Mouse (Mus musculus) embryonic facial prominence, embryonic 12.5 days (tissue): Measurements from ENCODE around the gene Ribc2. TPM values are rescaled to one million over a fixed set of nuclear protein-coding genes. Genes with fewer than 3 reads are reported as not detected.

Experiments
- ATAC-seq: fragments of 200-750 bp; cut with Nextera tagmentation; 2 replicates; pipeline ENCODE4 v1.8.0; 2017; ENCODE audit not compliant: insufficient number of reproducible peaks, insufficient read depth, low FRiP score, low TSS enrichment
- H3K27ac ChIP-seq: fragments of 300-500 bp; sonication (generic); 2 replicates; pipeline ENCODE4 v1.5.1; 2016; ENCODE audit warnings: mild to moderate bottlenecking
- H3K27me3 ChIP-seq: fragments of 300-500 bp; sonication (generic); 2 replicates; pipeline ENCODE4 v1.6.1; 2016; ENCODE audit warnings: mild to moderate bottlenecking, moderate library complexity
- H3K36me3 ChIP-seq: fragments of 300-500 bp; sonication (generic); 2 replicates; pipeline ENCODE4 v1.6.1; 2016; ENCODE audit warnings: mild to moderate bottlenecking
- H3K4me1 ChIP-seq: fragments of 300-500 bp; sonication (generic); 2 replicates; pipeline ENCODE4 v1.6.1; 2016
- H3K4me2 ChIP-seq: fragments of 300-500 bp; sonication (generic); replicated peaks from 2 replicates; pipeline ENCODE4 v1.6.1; 2016; ENCODE audit warnings: mild to moderate bottlenecking, moderate library complexity
- H3K4me3 ChIP-seq: fragments of 300-500 bp; sonication (generic); 2 replicates; pipeline ENCODE4 v1.5.1; 2016; ENCODE audit warnings: mild to moderate bottlenecking
- H3K9ac ChIP-seq: fragments of 300-500 bp; sonication (generic); 2 replicates; pipeline ENCODE4 v1.6.1; 2016; ENCODE audit warnings: mild to moderate bottlenecking, moderate library complexity
- H3K9me3 ChIP-seq: fragments of 300-500 bp; sonication (generic); 2 replicates; pipeline ENCODE4 v1.6.1; 2016; ENCODE audit warnings: mild to moderate bottlenecking, moderate library complexity
- WGBS: fragments of 180-500 bp; shearing (Covaris S2); methylation state at CpG from one replicate; pipeline ENCODE4 v1.1.7; 2016; 5-methylcytosine and 5-hydroxymethylcytosine counted together
- polyA plus RNA-seq: library from polyadenylated mRNA; unstranded; fragments of >200 nt; fragmentation: Nextera tagmentation; extraction: Ambion mirVana; gene quantifications from 2 replicates; pipeline ENCODE4 v1.2.1, GENCODE M21; 2016

Gene Ribc2
- polyA plus RNA-seq, 1 experiment from 2014 or later = 1.0 TPM

DNA sequence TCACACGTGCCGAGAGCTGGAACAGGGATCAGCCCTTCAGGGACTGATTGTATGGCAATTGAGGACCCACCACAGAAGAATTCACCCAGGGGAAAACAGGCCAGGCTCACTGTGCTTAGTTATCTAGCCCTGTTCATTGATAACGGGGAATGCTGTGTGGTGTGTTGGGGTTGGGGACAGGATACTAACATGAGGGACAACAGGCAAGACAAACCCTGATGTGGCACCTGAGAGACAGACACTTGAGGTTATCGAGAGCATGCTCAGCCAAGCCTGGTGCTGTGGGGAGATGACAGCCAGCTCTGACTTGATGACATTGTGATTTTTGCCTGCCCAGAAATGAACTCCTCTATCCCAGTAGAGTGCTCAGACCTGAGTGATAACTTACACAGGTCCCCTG lies 24.3 kb downstream of the Ribc2 start:
- no peaks in the 10 kb centered on the region for H3K9me3 ChIP-seq
- H3K4me3 ChIP-seq = no peak overlapping the region
- no peaks in the 10 kb centered on the region for H3K36me3 ChIP-seq
- no peak overlapping the region for H3K9ac ChIP-seq
- WGBS = 64% methylated on average over 4 of the region's 4 CpGs
- H3K27me3 ChIP-seq = no peaks in the 10 kb centered on the region
- ATAC-seq = no peak
- no peak overlapping the region for H3K27ac ChIP-seq
- no peak overlapping the region for H3K4me2 ChIP-seq
- H3K4me1 ChIP-seq = no peaks in the 10 kb centered on the region

GRCm38 (mm10) chr15:85161416-85161815 lies 29.5 kb downstream of the Ribc2 start:
- Histone ChIP-seq H3K27ac (0 out of 2 replicates have a peak overlapping the region, but pooled peaks have one; percentile 81), H3K4me3 (no peak overlapping the region), H3K4me1 (peaks cover 30% of the 10 kb centered on the region), H3K36me3 (no peaks in the 10 kb centered on the region), H3K4me2 (no peak overlapping the region), H3K9me3 (no peaks in the 10 kb centered on the region), H3K27me3 (no peaks in the 10 kb centered on the region), H3K9ac (no peak overlapping the region)
- ATAC-seq = no peak

- no peak overlapping the region for H3K4me3 ChIP-seq
- H3K27ac ChIP-seq = peak overlapping the region; percentile 81
- no peaks in the 10 kb centered on the region for H3K27me3 ChIP-seq
- 30% methylated on average over 21 of the region's 21 CpGs for WGBS
- peak overlapping the region; percentile 24; the same call in 1 of the 2 replicates for H3K9ac ChIP-seq
- no peaks in the 10 kb centered on the region for H3K36me3 ChIP-seq
- 0 out of 2 replicates have a peak, but pooled peaks have one; percentile 36 for ATAC-seq
- H3K4me1 ChIP-seq = peaks cover 44% of the 10 kb centered on the region
- no peaks in the 10 kb centered on the region for H3K9me3 ChIP-seq
- no peak overlapping the region for H3K4me2 ChIP-seq
Measured at GRCm38 (mm10) chr15:85162693-85163663, 31.1 kb downstream of the Ribc2 start.

DNA sequence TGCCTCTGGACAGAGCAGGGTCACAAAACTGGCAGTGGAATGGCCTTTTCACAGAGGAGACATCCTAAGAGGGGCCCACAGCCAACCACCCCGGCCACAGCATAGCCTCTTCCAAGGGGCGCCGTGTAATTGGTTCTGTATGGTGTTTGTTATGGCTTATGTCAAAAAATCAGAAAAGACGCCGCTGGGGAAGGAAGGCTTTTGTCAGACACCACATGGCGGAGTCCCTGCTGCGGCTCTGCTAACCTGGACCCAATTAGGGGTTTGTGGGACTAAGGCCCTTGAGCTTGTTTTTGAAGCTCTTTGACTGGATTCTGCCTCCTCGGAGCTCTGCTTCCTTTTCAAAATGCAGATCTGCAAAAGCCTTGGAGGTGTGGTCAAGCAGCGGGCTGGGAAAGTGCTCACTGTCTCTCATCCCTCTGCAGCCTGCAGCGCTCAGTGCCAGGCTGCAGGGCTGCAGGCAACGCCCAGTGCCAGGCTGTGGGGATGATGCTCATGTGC lies 34.6 kb downstream of the Ribc2 start:
- H3K4me1 ChIP-seq = peaks cover 48% of the 10 kb centered on the region
- no peak overlapping the region for H3K4me3 ChIP-seq
- whole genome bisulfite sequencing = 3% methylated on average over 11 of the region's 11 CpGs
- peak; percentile 49; the same call in 1 of the 2 replicates for ATAC-seq
- H3K36me3 ChIP-seq = no peaks in the 10 kb centered on the region
- no peaks in the 10 kb centered on the region for H3K27me3 ChIP-seq
- no peak overlapping the region for H3K9ac ChIP-seq
- peak overlapping the region; percentile 92 for H3K27ac ChIP-seq
- peak overlapping the region; percentile 27 for H3K4me2 ChIP-seq
- H3K9me3 ChIP-seq = no peaks in the 10 kb centered on the region

DNA sequence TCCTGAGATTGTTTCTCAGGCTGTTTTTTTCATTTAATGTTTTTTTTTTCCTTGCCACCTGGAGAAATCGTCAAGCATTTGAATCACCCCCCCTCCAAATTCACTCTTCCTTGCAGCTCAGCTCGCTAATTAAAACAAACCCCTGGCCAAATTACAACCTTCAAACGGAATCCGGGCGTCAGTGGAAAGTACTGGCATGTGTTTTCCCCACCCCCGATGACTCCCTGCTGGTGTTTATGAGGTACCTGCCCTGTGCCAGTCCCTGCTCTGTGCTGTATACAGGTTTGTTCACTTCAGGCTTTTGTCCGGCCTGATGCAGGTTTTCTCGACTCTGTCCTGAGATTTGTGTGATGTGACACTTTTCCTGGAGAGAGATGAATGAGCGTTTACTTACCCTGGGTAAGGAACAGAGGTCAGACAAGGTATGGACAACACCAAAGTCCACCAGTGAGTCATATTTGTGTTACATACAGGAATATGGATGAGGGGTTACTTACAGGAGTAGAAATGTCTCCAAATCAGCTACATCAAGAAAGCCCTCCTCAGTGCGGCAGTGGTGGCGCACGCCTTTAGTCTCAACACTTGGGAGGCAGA lies 35.3 kb downstream of the Ribc2 start:
- Histone ChIP-seq H3K4me3 (no peak overlapping the region), H3K4me1 (peaks cover 51% of the 10 kb centered on the region)

GRCm38 (mm10) chr15:85172054-85172453 lies 40.2 kb downstream of the Ribc2 start:
- ATAC-seq = no peak
- no peaks in the 10 kb centered on the region for H3K36me3 ChIP-seq
- H3K4me3 ChIP-seq = no peak overlapping the region
- no peak overlapping the region for H3K4me2 ChIP-seq
- no peak overlapping the region for H3K9ac ChIP-seq
- 26% methylated on average over 2 of the region's 2 CpGs for WGBS
- H3K4me1 ChIP-seq = peaks cover 24% of the 10 kb centered on the region
- H3K9me3 ChIP-seq = no peaks in the 10 kb centered on the region
- no peaks in the 10 kb centered on the region for H3K27me3 ChIP-seq
- H3K27ac ChIP-seq = no peak overlapping the region

More for the DNA sequence above, 35.3 kb downstream of the Ribc2 start:
- Histone ChIP-seq H3K36me3 (no peaks in the 10 kb centered on the region), H3K27me3 (no peaks in the 10 kb centered on the region), H3K27ac (peak overlapping the region; percentile 92), H3K9ac (no peak overlapping the region), H3K9me3 (no peaks in the 10 kb centered on the region), H3K4me2 (peak overlapping the region; percentile 27; the same call in 1 of the 2 replicates)
- ATAC-seq = no peak
- WGBS = 31% methylated on average over 12 of the region's 12 CpGs

- peaks cover 12% of the 10 kb centered on the region for H3K4me1 ChIP-seq
- no peak overlapping the region for H3K9ac ChIP-seq
- no peaks in the 10 kb centered on the region for H3K27me3 ChIP-seq
- ATAC-seq = no peak
- peak overlapping the region; percentile 66 for H3K27ac ChIP-seq
- WGBS = 49% methylated on average over 8 of the region's 8 CpGs
- no peaks in the 10 kb centered on the region for H3K36me3 ChIP-seq
- H3K9me3 ChIP-seq = no peaks in the 10 kb centered on the region
- H3K4me2 ChIP-seq = no peak overlapping the region
- no peak overlapping the region for H3K4me3 ChIP-seq
Measured at GRCm38 (mm10) chr15:85173425-85173824, 41.5 kb downstream of the Ribc2 start.

GRCm38 (mm10) chr15:85174060-85174459 lies 42.2 kb downstream of the Ribc2 start:
- Histone ChIP-seq H3K36me3 (no peaks in the 10 kb centered on the region), H3K9ac (no peak overlapping the region), H3K4me2 (no peak overlapping the region), H3K4me1 (peaks cover 12% of the 10 kb centered on the region), H3K27ac (peak overlapping the region; percentile 66), H3K9me3 (no peaks in the 10 kb centered on the region), H3K4me3 (no peak overlapping the region), H3K27me3 (no peaks in the 10 kb centered on the region)
- WGBS = 58% methylated on average over 10 of the region's 10 CpGs
- ATAC-seq = no peak

GRCm38 (mm10) chr15:85177576-85177975 lies 45.7 kb downstream of the Ribc2 start:
- Histone ChIP-seq H3K4me3 (no peak overlapping the region), H3K9me3 (no peaks in the 10 kb centered on the region), H3K36me3 (no peaks in the 10 kb centered on the region), H3K27me3 (no peaks in the 10 kb centered on the region), H3K4me2 (no peak overlapping the region), H3K27ac (no peak overlapping the region), H3K4me1 (peaks cover 23% of the 10 kb centered on the region), H3K9ac (no peak overlapping the region)
- WGBS = 74% methylated on average over 8 of the region's 8 CpGs
- no peak for ATAC-seq

- 75% methylated on average over 6 of the region's 6 CpGs for WGBS
Measured at GRCm38 (mm10) chr15:85178172-85178571, 46.3 kb downstream of the Ribc2 start.

DNA sequence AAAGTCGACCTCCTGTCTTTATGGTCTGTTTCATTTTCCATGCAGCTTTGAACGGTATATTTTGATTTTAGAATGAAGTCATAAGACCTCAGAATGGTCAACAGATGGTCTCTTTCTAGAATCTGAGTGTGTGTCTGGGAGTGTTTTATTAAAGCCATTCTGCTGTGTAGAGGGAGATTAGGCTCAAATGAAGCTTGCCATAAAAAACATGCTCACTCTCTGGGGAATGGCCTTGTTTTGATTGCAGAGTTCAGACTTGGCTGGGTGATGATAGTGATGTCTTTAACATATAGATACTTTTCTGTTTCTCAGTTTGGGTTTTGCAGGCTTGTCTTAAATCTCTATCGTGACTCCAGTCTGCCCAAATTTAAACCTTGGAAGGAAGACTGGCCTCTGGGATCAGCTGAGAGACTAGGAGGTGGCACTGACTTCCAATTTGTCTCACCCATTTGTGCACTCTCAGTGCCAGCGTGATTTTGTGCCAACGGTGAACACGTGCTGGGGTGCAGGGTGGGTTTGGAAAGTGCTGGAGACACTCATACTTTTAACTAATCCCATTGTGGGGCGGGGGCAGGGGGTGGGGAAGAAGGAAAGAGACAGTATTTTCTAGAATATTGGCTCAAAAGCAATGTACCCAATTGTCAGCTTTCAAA lies 47.8 kb downstream of the Ribc2 start:
- Histone ChIP-seq H3K9ac (no peak overlapping the region), H3K9me3 (no peaks in the 10 kb centered on the region), H3K27me3 (no peaks in the 10 kb centered on the region), H3K27ac (peak overlapping the region; percentile 72), H3K4me1 (peaks cover 27% of the 10 kb centered on the region), H3K4me3 (no peak overlapping the region), H3K4me2 (no peak overlapping the region), H3K36me3 (no peaks in the 10 kb centered on the region)
- no peak for ATAC-seq
- 45% methylated on average over 7 of the region's 7 CpGs for WGBS

More at GRCm38 (mm10) chr15:85178172-85178571, 46.3 kb downstream of the Ribc2 start:
- no peak overlapping the region for H3K27ac ChIP-seq
- H3K4me3 ChIP-seq = no peak overlapping the region
- H3K4me1 ChIP-seq = peaks cover 22% of the 10 kb centered on the region
- H3K4me2 ChIP-seq = no peak overlapping the region
- no peak overlapping the region for H3K9ac ChIP-seq
- no peaks in the 10 kb centered on the region for H3K9me3 ChIP-seq
- no peaks in the 10 kb centered on the region for H3K27me3 ChIP-seq
- ATAC-seq = no peak
- no peaks in the 10 kb centered on the region for H3K36me3 ChIP-seq
